Mouse (Mus musculus) embryo, embryonic 11 days (tissue): ENCODE measurements around the gene Pet117.
"Not testable (repeated sequence)": the region's sequence is repeated elsewhere in the genome, so short reads cannot be mapped to it uniquely, and the experiment has no call there.

Experiments
- DNase-seq: peaks from one replicate; pipeline ENCODE4 v3.0.0-alpha.2; 2015

The Pet117 gene

DNA sequence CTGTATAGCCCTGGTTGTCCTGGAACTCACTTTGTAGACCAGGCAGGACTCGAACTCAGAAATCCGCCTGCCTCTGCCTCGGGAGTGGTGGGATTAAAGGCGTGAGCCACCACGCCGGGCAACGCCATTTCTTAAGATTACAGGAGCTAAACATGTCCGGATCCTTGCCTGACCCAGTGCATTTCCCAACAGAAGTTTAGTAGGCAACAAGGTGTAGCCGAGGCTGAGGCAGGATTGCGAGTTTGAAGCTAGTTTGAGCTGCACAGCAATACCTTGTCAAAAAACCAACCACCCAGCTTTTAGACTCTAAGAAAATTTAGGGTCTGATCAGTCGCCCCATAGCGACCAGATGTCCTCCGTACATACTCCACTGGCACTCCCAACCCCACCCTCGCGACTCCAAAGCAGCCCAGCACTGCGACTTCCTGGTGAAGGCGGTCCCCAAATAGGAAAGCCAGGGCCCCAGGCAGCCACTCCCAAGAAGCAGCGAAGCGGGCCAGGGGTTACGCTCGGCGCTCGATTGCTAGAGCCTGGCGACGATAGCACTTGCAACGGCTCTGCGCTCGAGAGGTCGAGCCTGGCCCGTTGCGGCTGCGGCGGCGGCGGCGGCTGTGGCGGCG is at the start of gene Pet117, which contains the start of gene Kat14:
Pet117 (plus strand) TSS at position 597 of the 620 bp plus-strand sequence.
Kat14 (plus strand) TSS at position 584 of the 620 bp plus-strand sequence.
- DNase-seq, result peak; percentile 98

DNA sequence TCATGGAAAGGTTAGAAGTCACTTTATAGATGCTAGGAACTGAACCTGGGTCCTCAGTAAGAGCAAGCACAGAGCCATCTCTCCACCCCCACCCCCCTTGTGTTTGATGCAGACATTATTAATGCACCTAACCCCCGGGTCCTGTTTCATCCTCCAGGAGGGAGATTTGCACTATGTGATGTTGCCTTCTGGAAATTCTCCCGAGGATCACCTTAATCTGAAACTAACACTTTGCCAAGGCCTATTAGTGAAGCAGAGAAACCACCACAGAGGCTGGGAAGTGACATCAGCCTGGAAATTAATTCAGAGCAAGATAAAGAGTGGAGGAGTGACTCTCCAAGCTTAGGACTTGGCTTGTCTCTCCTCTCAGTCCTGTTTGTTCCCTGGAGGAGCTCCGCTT is 44.6 kb upstream of the Pet117 start:
- no peak for DNase-seq

DNA sequence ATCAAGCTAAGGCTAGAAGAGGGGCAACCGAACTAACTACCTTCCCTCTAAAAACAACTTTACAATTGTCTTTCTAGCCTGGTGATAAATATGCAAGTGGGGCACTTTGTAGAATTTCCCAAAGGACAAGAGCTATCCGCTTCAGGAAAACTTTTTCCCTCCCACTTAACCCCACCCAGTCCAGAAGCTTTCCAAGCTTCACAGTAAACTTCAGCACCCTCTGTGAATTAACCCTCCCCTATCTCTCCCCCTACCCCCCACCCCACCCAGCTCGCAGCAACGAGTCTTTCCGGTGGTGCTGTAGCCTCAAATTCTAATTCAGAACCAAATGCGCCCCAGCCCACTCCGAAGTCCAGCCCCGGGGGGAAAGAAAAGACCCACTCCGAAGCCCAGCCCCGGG is 39.3 kb upstream of the Pet117 start:
- no peak for DNase-seq

DNA sequence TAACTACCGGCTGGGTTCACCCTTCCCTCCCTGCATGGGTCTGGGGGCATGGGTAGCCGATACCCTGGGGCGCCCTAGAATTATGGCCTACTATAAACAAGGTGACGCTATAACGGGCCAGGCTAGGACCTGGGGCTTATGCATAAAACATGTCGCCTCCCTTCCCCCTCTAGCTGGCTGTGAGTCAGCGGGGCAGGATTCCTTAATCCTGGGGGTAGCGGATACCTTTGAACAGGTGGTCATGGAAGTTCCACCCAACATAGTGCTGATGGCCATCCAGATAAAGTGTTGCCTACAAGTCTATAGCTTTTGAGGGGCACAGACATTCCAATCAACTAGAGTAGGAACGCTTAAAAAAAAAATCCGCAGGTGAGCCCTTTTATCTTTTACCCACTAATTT is 38.9 kb upstream of the Pet117 start:
- no peak for DNase-seq

DNA sequence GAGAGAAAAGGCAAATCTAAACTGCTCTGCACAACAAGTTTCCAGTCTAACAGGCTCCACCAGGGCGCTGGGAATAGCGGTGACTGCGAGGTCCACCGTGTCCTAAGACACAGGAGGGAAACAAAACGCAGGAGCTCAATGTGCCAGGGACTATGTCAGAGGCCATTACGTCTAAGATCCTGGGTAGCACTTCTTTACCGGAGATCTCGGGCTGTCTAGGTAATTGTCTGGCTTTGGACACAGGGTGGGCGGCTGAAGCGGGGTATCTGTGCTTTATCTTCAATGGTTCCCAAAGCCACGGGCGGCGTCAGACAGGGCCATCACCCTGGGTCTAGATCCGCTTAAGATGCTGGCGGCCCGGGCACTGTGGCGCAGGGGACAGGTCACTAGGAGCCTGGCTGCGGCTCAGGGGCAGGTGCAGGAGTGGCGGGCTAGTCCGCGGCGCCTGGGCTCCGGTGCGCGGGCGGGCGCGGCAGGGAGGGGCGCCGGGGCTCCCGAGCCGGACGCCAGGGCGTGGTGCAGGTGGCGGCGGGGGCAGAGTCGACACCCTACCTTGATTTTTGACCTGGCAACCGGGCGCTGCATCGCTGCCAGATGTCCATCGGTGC is 38.3 kb upstream of the Pet117 start:
- DNase-seq, result peak; percentile 39

DNA sequence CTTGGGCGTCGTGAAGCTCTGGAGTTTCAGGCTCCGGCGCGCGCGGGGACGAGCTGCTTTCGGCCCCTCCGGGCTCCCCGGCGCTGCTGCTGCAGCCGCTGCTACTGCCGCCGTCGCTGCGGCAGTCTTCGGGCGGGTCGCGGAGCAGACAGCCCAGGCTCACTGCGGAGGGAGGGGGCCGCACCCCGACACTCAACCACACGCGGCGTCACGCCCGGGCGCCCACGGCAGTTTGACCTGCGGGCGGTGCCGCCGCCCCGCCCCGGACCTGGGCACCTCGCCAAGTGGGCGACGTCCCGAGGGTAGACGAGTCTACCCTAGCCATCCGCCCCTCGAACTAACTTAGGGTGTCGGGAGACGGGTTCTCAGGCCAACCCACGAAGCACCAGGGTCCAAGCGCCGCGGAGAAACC is 37.8 kb upstream of the Pet117 start:
- DNase-seq, result peak; percentile 54

DNA sequence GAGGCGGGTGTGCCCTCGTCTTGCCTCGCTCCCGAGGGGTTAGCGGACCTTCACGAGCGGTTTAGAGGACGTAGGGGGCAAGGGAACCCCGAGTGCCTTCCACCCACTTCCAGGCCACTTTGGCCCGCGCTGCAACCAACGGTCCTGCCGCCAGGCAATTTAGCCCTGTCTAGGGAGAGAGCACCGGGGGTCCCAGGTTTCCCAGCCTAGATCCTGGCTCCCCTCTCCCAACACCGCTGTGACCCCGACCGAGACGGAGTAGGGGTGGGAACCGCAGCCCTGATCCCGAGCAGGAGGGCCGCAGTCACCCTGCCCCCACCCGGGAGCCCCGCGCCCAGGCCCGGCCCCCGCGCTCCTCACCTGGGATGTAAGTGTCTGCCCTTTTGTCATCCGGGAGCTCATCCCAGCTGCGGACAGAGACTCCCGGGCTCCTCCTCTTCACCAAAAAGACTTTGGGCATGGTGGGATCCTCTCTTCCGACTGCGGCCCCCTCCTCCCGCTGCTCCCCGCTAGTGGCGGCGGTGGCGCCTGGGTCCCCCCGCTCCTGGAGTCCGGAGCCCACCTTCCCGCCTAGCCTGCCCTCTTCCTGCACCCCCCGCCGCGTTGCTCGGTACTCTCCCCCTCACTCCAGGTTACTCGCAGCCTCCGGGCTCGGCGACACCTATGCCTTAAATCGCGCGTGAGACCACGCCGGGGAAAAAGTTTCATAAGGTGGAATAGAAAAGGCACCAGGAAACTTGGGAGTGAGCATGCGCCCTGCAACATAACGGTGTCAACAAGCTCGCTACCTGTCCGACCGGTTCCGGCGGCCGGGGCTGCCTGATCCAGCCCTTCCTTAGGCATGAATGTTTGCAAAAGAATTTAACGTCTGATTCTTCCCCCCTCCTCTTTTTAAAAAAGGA is 37.1 kb upstream of the Pet117 start, which contains the start of gene Ovol2:
Ovol2 (minus strand) TSS at position 746 of the 902 bp plus-strand sequence.
- peak; percentile 40 for DNase-seq

DNA sequence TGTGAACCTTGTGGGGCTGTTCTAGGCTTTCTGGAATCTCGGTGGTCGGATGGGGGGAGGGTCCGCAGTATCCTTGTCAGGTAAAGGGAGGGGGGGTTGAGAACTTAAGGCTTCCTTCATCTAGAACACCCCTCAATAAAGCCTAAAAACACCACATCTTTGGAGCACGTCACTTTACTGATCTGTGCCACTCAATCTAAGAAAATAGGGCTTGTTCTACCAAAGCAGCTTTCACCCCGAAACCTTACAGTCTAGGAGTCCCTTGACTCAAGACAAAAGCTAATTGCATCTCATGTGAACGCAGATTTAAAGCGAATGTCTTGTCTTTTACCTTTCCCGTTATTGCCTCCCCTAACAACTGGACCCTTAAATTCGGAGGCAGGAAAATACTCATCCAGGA is 36.3 kb upstream of the Pet117 start:
- DNase-seq, result peak; percentile 14

DNA sequence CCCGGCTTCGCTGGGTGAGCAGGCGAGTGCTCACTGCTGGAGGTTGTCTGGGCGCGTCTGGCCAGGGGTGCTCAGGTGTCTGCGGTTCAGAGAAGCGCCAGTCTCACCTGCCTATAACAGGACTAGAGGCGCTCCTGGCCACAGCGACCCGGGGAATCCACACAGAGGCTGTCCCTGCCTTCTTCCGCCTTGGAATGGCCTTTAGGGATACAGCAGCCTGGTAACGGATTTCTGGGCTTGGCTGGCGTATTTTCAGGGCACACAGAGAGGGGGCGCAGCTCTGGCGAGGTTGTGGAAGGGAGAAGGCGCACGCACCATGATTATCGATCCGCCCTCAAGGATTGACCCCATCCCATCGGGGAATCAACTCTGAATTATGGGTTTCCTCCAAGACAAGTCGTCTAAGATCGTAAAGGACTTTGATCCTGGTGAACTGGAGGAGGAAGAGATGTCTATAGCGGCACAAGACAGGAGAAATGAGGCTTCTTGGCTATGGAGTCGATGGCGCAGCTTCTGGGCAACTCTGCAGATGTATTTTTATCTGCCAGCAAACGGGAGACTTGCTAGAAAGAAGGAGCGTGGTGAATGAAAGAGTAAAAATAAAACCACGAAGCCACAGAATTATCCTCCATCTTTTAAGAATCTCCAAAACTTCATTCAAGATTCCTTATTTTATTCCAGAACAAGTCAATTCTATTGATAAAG is 35.5 kb upstream of the Pet117 start:
- DNase-seq, result peak; percentile 42

DNA sequence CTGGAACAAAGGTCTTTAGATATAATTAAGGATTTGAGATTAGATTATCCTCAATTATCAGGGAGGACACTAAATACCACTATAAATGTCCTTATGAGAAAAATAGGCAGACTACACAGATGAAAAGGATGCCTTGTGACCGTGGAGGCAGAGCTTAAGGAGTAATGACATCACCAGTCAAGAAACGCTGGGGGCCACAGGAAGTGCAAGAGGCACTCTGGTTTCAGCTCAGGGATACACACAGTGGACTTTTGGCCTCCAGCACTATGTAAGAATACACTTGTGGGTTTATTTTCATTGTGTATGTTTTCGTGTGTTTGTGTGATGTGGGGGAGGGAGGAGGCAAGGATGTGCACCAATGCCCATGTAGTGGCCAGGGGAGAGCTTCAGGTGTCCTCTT is 31.6 kb upstream of the Pet117 start:
- DNase-seq, result no peak

DNA sequence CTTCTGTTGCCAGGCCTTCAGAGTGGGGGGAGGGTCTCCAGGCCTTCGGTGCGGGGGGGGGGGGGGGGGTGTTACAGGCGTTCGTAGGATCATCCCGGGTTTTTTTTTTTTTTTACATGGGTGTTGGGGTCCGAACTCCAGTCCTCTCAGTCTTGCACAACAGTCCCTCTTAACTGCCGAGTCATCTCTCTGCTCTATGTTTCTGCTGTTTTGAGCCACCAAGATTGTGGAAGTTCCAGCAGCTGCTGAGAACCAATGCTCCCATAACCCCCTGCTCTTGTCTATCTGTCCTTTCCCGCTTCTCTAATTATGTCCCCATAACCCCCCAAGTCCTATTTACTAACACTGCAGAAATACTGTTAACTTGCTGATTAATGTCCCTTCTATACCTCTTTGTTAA is 31.1 kb upstream of the Pet117 start:
- DNase-seq, result no peak

DNA sequence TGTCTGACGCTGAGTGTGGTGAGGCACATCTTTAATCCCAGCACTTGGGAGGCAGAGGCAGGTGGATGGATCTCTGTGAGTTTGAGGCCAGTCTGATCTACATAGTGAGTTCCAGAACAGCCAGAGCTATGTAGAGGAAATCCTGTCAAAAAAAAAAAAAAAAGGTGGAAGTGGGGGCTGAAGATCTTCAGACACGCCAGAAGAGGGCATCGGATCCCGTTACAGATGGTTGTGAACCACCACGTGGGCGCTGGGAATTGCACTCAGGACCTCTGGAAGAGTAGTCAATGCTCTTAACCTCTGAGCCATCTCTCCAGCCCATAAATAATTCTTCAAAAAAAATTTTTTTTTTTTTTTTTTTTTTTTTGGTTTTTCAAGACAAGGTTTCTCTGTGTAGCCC is 30.6 kb upstream of the Pet117 start:
- not testable (repeated sequence) for DNase-seq

DNA sequence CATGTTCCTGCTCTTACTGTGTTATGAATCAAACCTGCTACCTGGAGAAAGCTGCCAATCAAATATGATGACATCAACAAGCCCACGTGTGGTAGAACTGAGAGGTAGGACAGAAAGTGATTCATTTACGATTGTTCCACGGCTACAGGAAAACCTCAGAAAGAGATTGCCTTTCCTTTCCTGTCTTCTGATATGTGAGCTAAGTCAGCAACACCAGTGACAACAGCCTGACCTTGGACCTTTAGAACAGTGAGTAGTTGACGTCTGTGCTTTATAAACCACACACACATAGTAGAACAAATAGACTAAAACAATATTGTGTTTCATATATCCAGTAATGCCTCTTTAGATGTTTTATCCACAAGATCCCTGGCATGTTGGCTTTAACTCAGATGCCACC is 25.6 kb upstream of the Pet117 start:
- DNase-seq, result no peak

DNA sequence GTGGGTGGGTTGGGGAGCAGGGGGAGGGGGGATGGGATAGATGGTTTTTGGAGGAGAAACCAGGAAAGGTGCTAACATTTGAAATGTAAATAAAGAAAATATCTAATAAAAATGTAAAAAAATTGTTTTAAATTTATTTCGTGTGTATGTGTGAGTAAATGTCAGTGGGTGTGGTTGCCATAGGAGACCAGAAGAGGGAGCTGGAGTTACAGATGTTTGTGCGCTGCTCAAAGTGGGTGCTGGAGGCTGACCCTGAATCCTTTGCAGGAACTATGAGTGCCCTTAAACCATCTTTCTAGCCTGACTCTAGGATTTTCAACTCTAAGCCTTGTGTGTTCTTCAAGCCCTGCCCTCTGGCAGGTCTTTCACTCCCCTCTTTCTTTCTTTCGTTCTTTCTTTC is 20.3 kb upstream of the Pet117 start:
- DNase-seq, result no peak

DNA sequence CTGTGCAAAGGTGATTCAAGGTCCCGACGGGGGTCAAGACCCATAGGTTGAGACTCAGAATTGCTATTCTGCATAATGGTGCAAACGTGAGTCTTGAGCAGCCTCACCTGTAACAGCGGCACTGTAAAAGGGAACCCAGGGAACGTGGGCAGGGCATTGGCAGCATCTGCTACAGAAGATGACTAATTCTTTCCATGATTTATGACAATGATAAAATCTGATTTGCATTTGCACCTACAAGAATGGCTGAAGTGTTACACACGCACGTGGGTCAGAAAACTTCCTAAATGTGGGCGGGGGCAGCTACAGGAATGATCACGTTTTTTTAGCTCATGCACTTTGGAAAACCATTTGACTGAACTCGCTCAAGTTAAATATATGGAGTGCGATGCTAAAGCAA is 16.0 kb upstream of the Pet117 start:
- DNase-seq, result no peak

DNA sequence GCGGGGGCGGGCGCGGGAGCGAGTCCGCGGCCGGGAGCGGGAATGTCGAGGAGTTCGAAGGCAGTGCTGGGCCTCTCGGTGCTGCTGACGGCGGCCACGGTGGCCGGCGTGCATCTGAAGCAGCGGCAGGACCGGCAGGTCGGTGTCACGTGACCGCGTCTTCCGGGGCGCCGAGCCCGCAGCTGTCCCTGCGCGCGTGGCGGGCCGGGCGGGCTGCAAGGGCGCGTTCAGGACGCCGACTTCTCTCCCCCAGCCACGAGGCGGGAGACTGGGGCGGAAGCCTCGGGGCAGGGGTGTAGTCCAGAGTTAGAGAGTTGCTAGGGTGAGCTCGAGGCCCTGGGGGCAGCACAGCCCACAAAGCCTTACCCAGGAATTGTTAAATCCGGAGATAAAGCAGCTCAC is 225 bp downstream of the Pet117 start:
- DNase-seq, result peak; percentile 84

DNA sequence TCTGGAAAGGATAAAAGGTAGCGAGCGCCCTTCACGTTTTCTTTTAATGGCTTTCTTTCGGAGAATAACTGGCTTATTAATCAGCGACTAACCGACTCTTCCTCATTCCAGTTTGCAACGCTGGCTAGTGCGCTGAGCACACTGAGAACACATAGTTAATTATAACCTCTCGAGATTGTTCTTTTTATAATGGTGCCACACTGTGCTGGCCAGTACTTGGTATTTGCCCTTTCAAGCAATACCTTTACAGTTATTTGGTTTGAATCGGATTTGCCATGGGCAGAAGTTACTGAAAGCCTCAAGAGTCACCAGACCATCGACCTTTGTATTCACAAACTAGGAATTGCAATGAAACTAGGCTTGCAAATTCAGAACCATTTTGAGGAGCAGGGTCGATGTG is 715 bp downstream of the Pet117 start:
- DNase-seq, result no peak

DNA sequence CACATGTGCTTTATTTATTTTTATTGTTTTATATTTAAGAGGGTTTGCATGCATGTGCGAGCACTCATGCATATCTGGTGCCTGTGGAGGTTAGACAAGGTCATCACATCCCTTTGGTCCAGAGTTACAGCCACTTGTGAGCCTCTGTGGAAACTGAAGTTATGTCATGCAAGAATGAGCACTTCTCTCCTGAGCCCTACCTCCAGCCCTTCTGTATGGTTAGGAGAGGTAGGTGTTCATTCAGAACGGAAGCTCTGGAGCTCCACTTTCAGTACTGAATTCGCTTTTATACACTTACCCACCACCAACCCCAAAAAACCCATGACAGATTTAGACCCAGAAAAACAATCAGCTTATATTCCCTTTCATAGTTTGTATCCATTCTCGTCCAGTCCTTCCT is 2.8 kb downstream of the Pet117 start:
- DNase-seq, result no peak

DNA sequence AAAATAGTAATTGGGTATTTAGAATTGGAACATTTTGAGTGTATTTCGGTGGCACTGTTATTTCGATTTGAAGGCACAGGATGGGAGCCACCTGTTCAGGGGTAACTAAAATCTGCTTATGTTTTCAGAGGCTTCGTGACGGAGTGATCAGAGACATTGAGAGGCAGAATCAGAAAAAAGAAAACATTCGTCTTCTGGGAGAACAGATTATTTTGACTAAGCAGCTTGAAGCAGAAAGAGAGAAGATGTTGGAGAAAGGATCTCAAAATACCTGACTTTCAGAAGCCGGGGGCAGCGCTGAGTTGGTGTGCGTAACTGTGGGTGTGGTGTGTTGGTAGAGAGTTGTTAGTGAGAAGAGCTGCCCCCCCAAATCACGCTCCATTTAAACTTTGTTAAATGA is 4.3 kb downstream of the Pet117 start:
- DNase-seq, result no peak

DNA sequence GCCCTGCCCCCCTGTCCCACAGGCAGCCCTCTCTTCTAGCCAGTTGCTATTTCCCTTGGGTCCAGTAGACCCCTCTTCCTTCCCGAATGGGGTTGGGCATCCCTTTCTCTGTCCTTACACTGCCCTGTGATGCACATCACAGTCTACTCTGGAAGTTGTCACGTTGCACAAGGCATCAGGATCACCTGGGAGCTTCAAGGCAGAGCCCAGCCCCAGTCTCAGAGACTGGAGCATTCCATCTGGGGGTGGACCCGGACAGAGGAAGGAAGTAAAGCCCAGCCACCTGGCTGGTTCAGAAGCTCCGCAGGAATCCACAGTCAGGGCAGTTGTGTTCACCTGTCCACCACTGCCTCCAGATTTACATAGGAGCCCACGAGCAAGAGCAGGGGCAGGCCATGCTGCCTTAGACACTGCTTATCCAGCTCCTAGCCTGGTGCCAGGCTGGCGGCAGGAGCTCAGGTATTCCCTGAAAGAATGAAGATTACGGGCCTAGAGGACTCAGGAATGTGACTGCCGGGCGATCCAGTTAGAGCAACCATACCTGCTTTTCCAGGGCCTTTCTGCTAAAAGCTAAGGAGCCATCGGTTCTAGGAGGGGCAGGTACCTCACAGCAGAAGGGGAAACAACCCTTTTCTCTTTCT is 6.4 kb downstream of the Pet117 start:
- no peak for DNase-seq

DNA sequence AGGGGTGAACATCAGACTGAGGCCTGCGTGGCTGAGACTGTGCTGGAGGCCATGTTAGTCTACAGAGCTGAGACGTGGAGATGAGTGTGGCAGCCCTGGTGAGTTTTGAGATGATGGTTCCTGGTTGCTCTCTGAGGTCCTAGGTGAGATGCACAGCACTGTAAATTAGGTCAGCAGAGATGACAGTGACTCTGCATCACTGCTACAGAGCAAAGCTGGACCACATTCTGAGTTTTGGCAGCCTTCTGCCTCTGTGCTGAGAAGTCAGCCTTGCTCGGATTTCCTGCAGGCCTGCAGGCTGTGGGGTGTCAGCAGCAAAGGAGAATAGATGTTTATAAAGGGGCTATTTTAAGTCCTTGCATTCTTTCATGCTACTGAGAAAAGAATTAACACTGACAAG is 12.5 kb downstream of the Pet117 start:
- DNase-seq, result no peak

DNA sequence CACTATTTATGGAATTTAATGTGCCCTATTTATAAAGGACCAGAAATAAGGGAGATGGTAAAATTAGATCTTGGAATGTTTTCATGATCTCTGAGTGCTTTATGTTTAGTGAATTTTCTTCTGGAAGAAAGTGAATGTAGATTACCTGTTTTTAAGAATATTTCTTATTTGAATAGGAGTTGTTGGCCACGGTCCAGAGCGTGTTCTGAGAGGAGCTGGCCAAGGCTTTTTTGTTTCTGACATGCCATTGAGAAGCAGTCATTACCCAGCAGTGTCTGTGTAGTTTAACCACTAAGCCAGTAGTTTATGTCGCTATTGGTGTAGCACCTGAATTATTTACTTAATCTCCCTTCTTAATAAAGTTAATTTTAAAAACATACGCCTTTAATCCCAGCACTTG is 12.9 kb downstream of the Pet117 start:
- DNase-seq, result no peak
